Mouse (Mus musculus) hindbrain, embryonic 15.5 days (tissue): ENCODE results near the gene As3mt. TPM values are rescaled to one million over a fixed set of nuclear protein-coding genes. Genes with fewer than 3 reads are reported as not detected.

Experiments used
- ATAC-seq: fragments of 200-750 bp; cut with Nextera tagmentation; 2 replicates; pipeline ENCODE4 v1.8.0; 2017; ENCODE audit warnings: low read depth, moderate number of reproducible peaks, moderate TSS enrichment; ENCODE audit not compliant: low FRiP score
- H3K27ac ChIP-seq: fragments of 300-500 bp; sonication (generic); replicated peaks from 2 replicates; pipeline ENCODE4 v1.5.1; 2015; ENCODE audit warnings: mild to moderate bottlenecking, inconsistent platforms
- H3K27me3 ChIP-seq: fragments of 300-500 bp; sonication (generic); 2 replicates; pipeline ENCODE4 v1.6.1; 2015; ENCODE audit warnings: control low read depth, inconsistent platforms
- H3K36me3 ChIP-seq: fragments of 300-500 bp; sonication (generic); 2 replicates; pipeline ENCODE4 v1.6.1; 2015; ENCODE audit warnings: control low read depth, inconsistent platforms
- H3K4me1 ChIP-seq: fragments of 300-500 bp; sonication (generic); replicated peaks from 2 replicates; pipeline ENCODE4 v1.6.1; 2015; ENCODE audit warnings: control low read depth, inconsistent platforms
- H3K4me2 ChIP-seq: fragments of 300-500 bp; sonication (generic); 2 replicates; pipeline ENCODE4 v1.6.1; 2015; ENCODE audit warnings: moderate library complexity, mild to moderate bottlenecking, inconsistent platforms
- H3K4me3 ChIP-seq: fragments of 300-500 bp; sonication (generic); 2 replicates; pipeline ENCODE4 v1.5.1; 2015; ENCODE audit warnings: mild to moderate bottlenecking, inconsistent platforms
- H3K9ac ChIP-seq: fragments of 300-500 bp; sonication (generic); 2 replicates; pipeline ENCODE4 v1.6.1; 2015; ENCODE audit warnings: inconsistent platforms
- H3K9me3 ChIP-seq: fragments of 300-500 bp; sonication (generic); 2 replicates; pipeline ENCODE4 v1.6.1; 2016; ENCODE audit warnings: control low read depth, inconsistent platforms
- WGBS: fragments of 180-500 bp; shearing (Covaris S2); methylation state at CpG from one replicate; pipeline ENCODE4 v1.1.7; 2015; 5-methylcytosine and 5-hydroxymethylcytosine counted together
- polyA plus RNA-seq: library from polyadenylated mRNA; unstranded; fragments of >200 nt; fragmentation: Nextera tagmentation; extraction: Ambion mirVana; gene quantifications from 2 replicates; pipeline ENCODE4 v1.2.1, GENCODE M21; 2015

The As3mt gene
- polyA plus RNA-seq, 1 experiment from 2014 or later = 37.6 TPM

GRCm38 (mm10) chr19:46675641-46676040, 31.6 kb upstream of the As3mt start:
- H3K4me3 ChIP-seq = no peak overlapping the region

GRCm38 (mm10) chr19:46679720-46680383, 27.4 kb upstream of the As3mt start:
- Histone ChIP-seq H3K27ac (no peak overlapping the region), H3K9me3 (no peaks in the 10 kb centered on the region), H3K27me3 (no peaks in the 10 kb centered on the region), H3K9ac (no peak overlapping the region), H3K4me1 (no peaks in the 10 kb centered on the region), H3K4me3 (no peak overlapping the region), H3K36me3 (no peaks in the 10 kb centered on the region), H3K4me2 (no peak overlapping the region)
- no peak for ATAC-seq
- 77% methylated on average over 12 of the region's 12 CpGs for WGBS

More at GRCm38 (mm10) chr19:46675641-46676040, 31.6 kb upstream of the As3mt start:
- WGBS = 88% methylated on average over 3 of the region's 3 CpGs
- H3K9ac ChIP-seq = no peak overlapping the region
- no peak overlapping the region for H3K4me2 ChIP-seq
- H3K27ac ChIP-seq = no peak overlapping the region
- no peaks in the 10 kb centered on the region for H3K36me3 ChIP-seq
- H3K9me3 ChIP-seq = no peaks in the 10 kb centered on the region
- no peaks in the 10 kb centered on the region for H3K4me1 ChIP-seq
- no peak for ATAC-seq
- H3K27me3 ChIP-seq = no peaks in the 10 kb centered on the region

GRCm38 (mm10) chr19:46689460-46690372, 17.5 kb upstream of the As3mt start, which contains the start of gene Borcs7:
Gene Borcs7, plus strand, starts transcription at chr19:46689906.
- H3K4me3 ChIP-seq = peak within 1 kb of the TSS; percentile 86
- peak within 1 kb of the TSS; percentile 61 for H3K4me2 ChIP-seq
- H3K36me3 ChIP-seq = 0 out of 2 replicates have a peak, but pooled peaks cover 2% of the 10 kb centered on the region
- peak within 1 kb of the TSS; percentile 93 for H3K27ac ChIP-seq
- no peaks in the 10 kb centered on the region for H3K27me3 ChIP-seq
- 2% methylated on average over 44 of the region's 44 CpGs for WGBS
- H3K9me3 ChIP-seq = no peaks in the 10 kb centered on the region
- H3K9ac ChIP-seq = peak within 1 kb of the TSS; percentile 84
- ATAC-seq = peak; percentile 97
- peaks cover 10% of the 10 kb centered on the region for H3K4me1 ChIP-seq

GRCm38 (mm10) chr19:46690387-46690786, 16.9 kb upstream of the As3mt start:
- WGBS = 67% methylated on average over 11 of the region's 11 CpGs

GRCm38 (mm10) chr19:46691078-46691477, 16.2 kb upstream of the As3mt start:
- WGBS = 71% methylated on average over 2 of the region's 2 CpGs
- ATAC-seq = no peak
- Histone ChIP-seq H3K9me3 (no peaks in the 10 kb centered on the region), H3K9ac (no peak overlapping the region), H3K4me2 (peak overlapping the region; percentile 61), H3K36me3 (0 out of 2 replicates have a peak, but pooled peaks cover 2% of the 10 kb centered on the region), H3K27me3 (no peaks in the 10 kb centered on the region), H3K4me1 (peaks cover 10% of the 10 kb centered on the region), H3K4me3 (no peak overlapping the region), H3K27ac (no peak overlapping the region)

More at GRCm38 (mm10) chr19:46690387-46690786, 16.9 kb upstream of the As3mt start:
- H3K4me3 ChIP-seq = peak overlapping the region; percentile 86
- 0 out of 2 replicates have a peak, but pooled peaks cover 2% of the 10 kb centered on the region for H3K36me3 ChIP-seq
- peak overlapping the region; percentile 84 for H3K9ac ChIP-seq
- peak overlapping the region; percentile 93 for H3K27ac ChIP-seq
- H3K9me3 ChIP-seq = no peaks in the 10 kb centered on the region
- H3K4me1 ChIP-seq = peaks cover 10% of the 10 kb centered on the region
- no peaks in the 10 kb centered on the region for H3K27me3 ChIP-seq
- peak; percentile 49 for ATAC-seq
- H3K4me2 ChIP-seq = peak overlapping the region; percentile 61

- Histone ChIP-seq H3K27me3 (no peaks in the 10 kb centered on the region), H3K4me2 (no peak overlapping the region), H3K36me3 (0 out of 2 replicates have a peak, but pooled peaks cover 6% of the 10 kb centered on the region), H3K9ac (no peak overlapping the region), H3K4me3 (no peak overlapping the region), H3K9me3 (no peaks in the 10 kb centered on the region), H3K27ac (no peak overlapping the region), H3K4me1 (peaks cover 10% of the 10 kb centered on the region)
- ATAC-seq = no peak
- WGBS = 86% methylated on average over 4 of the region's 4 CpGs
These were observed 14.1 kb upstream of the As3mt start for GRCm38 (mm10) chr19:46693146-46693545.

- Histone ChIP-seq H3K9me3 (no peaks in the 10 kb centered on the region), H3K27ac (no peak overlapping the region), H3K9ac (no peak overlapping the region), H3K36me3 (peaks cover 17% of the 10 kb centered on the region; the same call in 1 of the 2 replicates), H3K4me3 (no peak overlapping the region), H3K27me3 (no peaks in the 10 kb centered on the region), H3K4me1 (no peaks in the 10 kb centered on the region), H3K4me2 (no peak overlapping the region)
- ATAC-seq = no peak
- 93% methylated on average over 8 of the region's 8 CpGs for WGBS
These were observed 10.8 kb upstream of the As3mt start for GRCm38 (mm10) chr19:46696482-46696881.

GRCm38 (mm10) chr19:46696943-46697342, 10.3 kb upstream of the As3mt start:
- no peaks in the 10 kb centered on the region for H3K4me1 ChIP-seq
- H3K9ac ChIP-seq = no peak overlapping the region
- 86% methylated on average over 7 of the region's 7 CpGs for WGBS
- H3K4me2 ChIP-seq = no peak overlapping the region
- peaks cover 17% of the 10 kb centered on the region; the same call in 1 of the 2 replicates for H3K36me3 ChIP-seq
- ATAC-seq = no peak
- no peaks in the 10 kb centered on the region for H3K9me3 ChIP-seq
- H3K27ac ChIP-seq = no peak overlapping the region
- H3K27me3 ChIP-seq = no peaks in the 10 kb centered on the region
- no peak overlapping the region for H3K4me3 ChIP-seq

GRCm38 (mm10) chr19:46697840-46698517, 9.3 kb upstream of the As3mt start:
- H3K4me2 ChIP-seq = no peak overlapping the region
- no peaks in the 10 kb centered on the region for H3K9me3 ChIP-seq
- WGBS = 54% methylated on average over 19 of the region's 19 CpGs
- H3K4me1 ChIP-seq = no peaks in the 10 kb centered on the region
- H3K27ac ChIP-seq = no peak overlapping the region
- ATAC-seq = no peak
- H3K27me3 ChIP-seq = no peaks in the 10 kb centered on the region
- H3K4me3 ChIP-seq = no peak overlapping the region
- no peak overlapping the region for H3K9ac ChIP-seq
- peaks cover 20% of the 10 kb centered on the region; the same call in 1 of the 2 replicates for H3K36me3 ChIP-seq

GRCm38 (mm10) chr19:46699011-46699481, 8.2 kb upstream of the As3mt start:
- Histone ChIP-seq H3K4me2 (no peak overlapping the region), H3K27me3 (no peaks in the 10 kb centered on the region), H3K9me3 (no peaks in the 10 kb centered on the region), H3K4me1 (no peaks in the 10 kb centered on the region), H3K4me3 (no peak overlapping the region), H3K9ac (no peak overlapping the region), H3K36me3 (peaks cover 20% of the 10 kb centered on the region; the same call in 1 of the 2 replicates), H3K27ac (no peak overlapping the region)
- 77% methylated on average over 10 of the region's 10 CpGs for WGBS
- no peak for ATAC-seq

- Histone ChIP-seq H3K4me3 (no peak overlapping the region), H3K4me1 (no peaks in the 10 kb centered on the region)
These were observed 6.1 kb upstream of the As3mt start for GRCm38 (mm10) chr19:46701156-46701555.

More at GRCm38 (mm10) chr19:46701156-46701555, 6.1 kb upstream of the As3mt start:
- H3K27ac ChIP-seq = no peak overlapping the region
- H3K9me3 ChIP-seq = no peaks in the 10 kb centered on the region
- 88% methylated on average over 9 of the region's 9 CpGs for WGBS
- H3K27me3 ChIP-seq = no peaks in the 10 kb centered on the region
- no peak for ATAC-seq
- peaks cover 18% of the 10 kb centered on the region; the same call in 1 of the 2 replicates for H3K36me3 ChIP-seq
- H3K9ac ChIP-seq = no peak overlapping the region
- H3K4me2 ChIP-seq = no peak overlapping the region
